Mouse (Mus musculus) C3H10T1/2 (cell line): ENCODE measurements around the gene Ube3b. TPM values are rescaled to one million over a fixed set of nuclear protein-coding genes. Genes with fewer than 3 reads are reported as not detected.

Source experiments
- polyA plus RNA-seq, 2 experiments: library from polyadenylated mRNA; unstranded; fragments of >200 nt; fragmentation: generic; extraction: Trizol; gene quantifications; one replicate each; pipeline ENCODE4 v1.2.1; 2012; ENCODE audit warnings: missing spikeins in 2 of 2

Ube3b gene
- 10 to 100 TPM; 29.3 to 41.4 TPM for polyA plus RNA-seq

DNA sequence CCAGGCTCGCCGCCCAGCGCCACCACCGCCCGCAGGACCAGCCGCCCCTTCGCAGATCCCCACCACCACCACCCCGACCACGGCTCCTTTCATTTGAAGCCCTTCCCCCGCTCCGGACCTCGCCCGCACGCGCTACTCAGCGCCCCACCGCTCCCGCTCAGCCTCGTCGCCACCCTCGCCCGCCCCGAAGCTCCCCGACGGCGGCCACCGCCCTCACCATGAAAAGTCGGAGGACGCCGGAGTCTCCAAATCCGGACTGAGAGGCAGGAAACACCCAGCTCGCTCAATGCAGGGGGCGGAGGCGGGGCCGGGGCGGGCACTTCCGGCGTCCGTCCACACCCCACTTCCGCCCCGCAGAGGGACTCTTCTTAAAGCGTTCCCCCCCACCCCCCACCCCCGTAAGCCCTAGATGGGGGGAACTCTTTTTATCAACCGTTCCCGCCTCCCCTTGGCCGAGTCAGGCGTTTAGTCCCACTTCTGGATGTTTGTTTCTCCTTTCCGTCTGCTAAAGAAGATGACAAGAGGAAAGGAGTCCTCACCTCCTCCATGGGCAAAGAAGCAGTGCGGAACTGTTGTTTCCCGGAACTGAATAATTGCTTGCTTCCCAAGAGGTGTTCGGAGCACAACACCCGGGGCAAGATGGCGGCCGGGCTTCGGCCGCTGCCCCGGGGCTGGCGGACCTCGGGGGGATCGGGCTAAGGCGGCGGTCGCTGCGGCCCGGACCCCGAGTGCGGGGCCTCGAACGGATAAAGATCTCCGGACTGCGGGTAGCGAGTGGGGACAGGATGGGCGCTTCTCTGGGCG, at the start of gene Ube3b, which contains the start of gene Kctd10:
Gene Ube3b, plus strand, starts transcription at position 399 of the 804 bp plus-strand sequence.
Gene Kctd10, minus strand, starts transcription at position 300 of the 804 bp plus-strand sequence.

DNA sequence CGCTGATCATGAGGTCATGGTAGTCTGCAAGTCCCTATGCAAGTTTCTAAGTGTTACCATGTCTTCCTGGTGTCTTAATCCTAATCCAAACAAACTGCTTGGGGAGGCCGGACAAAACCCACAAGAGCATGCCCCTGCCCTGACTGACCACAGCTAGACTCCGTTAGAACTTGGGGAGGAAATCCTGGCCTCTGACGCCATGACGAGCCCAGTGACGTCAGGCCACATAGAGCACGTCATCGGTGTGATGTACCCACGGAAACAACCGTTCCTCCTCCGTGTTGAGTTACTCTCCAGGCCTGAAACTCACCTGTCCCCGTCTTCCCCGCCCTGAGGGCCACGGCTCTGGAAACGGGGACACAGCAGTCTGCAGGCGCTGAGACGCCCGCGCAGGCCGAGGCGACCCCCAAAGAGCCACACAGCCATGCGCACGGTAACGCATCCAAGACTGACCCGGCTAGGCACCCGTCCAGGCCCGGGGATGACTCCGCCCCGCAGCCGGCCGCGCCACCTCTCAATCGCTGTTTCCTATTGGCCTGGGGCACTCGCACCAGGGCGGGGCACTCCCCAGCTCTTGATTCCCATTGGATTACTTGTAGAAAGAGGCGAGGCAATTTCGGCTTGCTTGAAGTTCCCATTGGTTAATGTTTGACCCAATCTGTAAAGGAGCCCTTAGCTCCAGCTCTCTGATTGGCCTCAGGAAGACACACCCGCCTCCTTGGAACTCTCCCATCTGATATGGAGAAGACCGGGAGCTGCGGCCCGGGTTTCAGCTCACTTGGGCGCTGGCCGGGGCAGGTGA, 63.4 kb downstream of the Ube3b start, which contains the start of the genes Mmab and Mvk:
Gene Mmab, minus strand, starts transcription at position 495 of the 802 bp plus-strand sequence.
Gene Mvk, plus strand, starts transcription at position 704 of the 802 bp plus-strand sequence.

Other genes starting within 250 kb of the Ube3b start
- gene Acacb, start 234.1 kb upstream of the Ube3b start, polyA plus RNA-seq, result under 1 TPM; 0.04 to 0.41 TPM
- not detected for gene Foxn4, start 106.8 kb upstream of the Ube3b start, polyA plus RNA-seq
- gene Myo1h, start 91.4 kb upstream of the Ube3b start, polyA plus RNA-seq, result 10 to 100 TPM in 1 of 2 experiments, 1 to 10 TPM in 1; 5.0 to 10.8 TPM
- gene Kctd10, start 99 bp upstream of the Ube3b start, polyA plus RNA-seq, result 100 to 1,000 TPM; 103 to 144 TPM
- 10 to 100 TPM in 1 of 2 experiments, 1 to 10 TPM in 1; 9.3 to 20.1 TPM for gene Mmab, start 63.5 kb downstream of the Ube3b start, polyA plus RNA-seq
- 100 to 1,000 TPM in 1 of 2 experiments, 10 to 100 TPM in 1; 69.8 to 114 TPM for gene Mvk, start 63.7 kb downstream of the Ube3b start, polyA plus RNA-seq
- under 1 TPM; 0.04 to 0.52 TPM for gene Fam222a, start 187.4 kb downstream of the Ube3b start, polyA plus RNA-seq